Mouse (Mus musculus): ENCODE results near the gene Nrd1.

Nrd1 gene

DNA sequence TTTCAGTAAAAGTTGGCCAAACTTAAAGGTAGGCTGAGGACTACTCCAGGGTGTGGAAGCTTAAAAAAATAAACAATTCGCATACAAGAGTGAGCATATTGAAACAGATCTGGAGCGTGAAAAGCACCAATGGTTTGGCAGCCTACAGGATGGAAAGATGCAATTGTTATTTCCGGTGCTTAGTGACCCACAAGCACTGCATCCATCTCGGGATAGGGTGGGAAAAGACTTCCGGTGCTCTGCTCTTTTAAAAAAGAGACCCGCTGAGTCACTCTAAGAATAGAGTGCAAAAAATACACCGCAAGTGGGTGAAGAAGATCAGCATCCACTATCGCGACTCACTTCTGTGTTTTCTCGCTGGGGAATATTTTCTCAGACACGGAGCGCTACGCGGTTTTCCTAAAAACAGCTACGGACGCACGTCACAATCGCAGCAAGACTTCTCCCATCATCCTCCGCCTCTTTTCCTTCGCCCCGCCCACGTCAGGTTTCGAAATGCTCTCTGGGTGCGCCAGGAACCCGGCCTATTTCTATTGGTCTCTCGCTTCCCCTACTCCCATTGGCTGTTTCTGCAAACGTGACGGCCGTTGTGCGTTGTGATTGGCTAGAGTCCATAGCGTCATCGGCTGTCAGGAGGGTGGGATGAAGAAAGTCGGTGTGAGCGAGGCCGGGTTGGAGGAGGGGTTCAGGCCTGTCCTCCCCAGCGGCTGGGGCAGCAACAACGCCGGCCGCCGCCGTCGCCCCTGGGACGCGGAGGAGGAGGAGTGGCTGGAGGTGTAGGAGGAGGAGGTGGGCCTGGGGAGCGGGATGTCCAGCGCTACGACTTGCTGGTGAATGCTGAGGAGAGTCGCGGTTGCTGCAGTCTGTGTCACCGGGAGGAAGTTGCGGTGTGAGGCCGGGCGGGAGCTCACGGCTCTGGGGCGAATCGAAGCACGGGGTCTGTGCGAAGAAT lies at the start of gene Nrd1:
Gene Nrd1, plus strand, starts transcription at position 657 of the 952 bp plus-strand sequence.
- in situ Hi-C loops (cut with MseI, MboI): no loop called here

DNA sequence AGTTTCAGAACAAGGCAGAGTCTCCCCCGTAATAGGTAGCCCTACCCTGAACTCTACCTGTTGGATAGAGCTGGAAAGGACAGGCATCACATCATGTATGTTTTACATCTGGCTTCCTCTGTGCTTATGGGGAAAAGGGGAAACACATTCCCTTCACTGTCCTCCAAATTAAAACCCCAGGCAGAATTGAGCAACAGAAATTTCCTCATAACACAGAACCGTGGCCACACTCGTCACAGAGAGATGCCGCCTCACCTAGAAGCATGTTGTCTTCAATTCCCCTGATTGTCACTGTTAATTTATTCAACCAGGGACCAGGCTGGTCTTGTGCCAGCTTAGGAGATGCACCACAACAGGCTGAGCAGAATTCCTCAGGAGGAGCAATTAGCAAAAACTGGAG lies 48.8 kb upstream of the Nrd1 start:
- in situ Hi-C loops (cut with MseI, MboI): no loop called here

DNA sequence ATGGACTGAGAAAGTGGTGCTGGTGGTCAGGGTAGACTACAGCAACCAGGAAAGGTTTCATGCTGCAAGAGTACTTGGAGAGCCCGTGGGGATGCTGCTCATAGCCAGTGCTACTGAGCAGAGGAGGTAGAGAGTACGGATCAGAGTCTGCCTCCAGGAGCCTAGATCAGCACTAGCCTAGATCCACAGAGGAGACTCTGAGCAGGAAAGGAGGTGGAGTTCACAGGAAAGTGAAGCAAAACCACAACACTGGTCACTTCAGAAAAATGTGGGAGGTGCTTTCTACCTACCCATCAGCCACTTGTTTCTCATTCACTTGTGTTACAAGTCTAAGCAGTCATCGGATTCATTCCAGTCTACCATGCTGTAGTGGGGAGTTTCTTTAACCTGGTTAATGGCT lies 40.8 kb upstream of the Nrd1 start:
- in situ Hi-C loops (cut with MseI, MboI): no loop called here

DNA sequence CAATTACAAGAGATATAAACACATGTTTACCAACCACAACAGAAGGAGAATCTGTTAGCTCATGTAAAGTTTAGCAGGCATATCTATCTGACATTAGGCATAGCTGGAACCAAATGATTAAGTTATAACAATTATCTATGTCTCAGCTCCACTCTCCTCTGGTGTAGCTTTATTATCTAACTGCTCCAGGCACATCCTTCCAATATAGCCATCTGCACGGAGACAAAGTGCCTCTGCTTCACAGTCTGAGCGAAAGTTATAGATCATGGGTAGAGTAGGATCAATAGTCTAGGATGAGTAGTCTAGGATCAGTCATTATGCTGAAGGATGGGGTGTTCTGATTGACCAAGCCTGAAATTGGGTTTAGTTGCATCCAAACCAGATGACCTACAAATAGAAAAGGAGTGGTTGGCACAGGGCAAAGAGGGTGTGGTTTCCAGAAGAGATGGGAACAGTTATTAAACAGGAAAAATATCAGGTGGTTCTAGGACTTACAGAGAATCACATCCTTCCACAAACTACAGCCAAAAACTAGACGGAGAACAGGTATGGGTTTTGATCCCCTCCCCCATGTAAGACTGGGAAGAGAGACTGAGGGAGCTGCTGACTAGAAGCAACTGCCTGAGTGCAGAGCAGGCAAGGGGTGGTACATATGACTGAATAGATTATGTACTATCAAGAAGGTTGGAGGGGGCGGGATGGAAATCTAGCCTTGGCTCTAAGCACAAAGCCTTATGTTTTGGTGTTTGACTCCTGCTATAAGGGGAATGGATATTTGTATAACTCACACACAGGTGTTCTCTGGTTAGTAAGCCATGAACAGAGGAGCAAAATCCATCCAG lies 39.6 kb upstream of the Nrd1 start:
- in situ Hi-C loops (cut with MseI, MboI): no loop called here

DNA sequence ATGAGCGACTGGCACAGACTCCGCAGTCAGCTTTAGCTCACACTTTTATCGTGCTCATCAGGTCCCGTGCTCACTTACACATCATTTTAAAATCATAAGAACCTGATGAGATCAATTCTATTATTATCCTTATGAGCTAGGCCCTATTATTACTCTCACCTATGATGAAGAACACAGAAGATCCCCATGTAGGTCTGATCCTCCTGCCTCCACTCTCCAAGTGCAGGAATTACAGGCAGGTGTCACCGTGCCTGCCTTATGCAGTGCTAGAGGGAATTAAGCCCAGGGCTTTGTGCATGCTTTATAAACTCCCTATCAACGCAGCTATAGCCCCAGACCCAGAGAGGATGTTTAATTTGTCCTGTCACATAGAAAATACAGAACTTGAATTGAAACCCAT lies 37.4 kb upstream of the Nrd1 start:
- in situ Hi-C loops (cut with MseI, MboI): no loop called here

DNA sequence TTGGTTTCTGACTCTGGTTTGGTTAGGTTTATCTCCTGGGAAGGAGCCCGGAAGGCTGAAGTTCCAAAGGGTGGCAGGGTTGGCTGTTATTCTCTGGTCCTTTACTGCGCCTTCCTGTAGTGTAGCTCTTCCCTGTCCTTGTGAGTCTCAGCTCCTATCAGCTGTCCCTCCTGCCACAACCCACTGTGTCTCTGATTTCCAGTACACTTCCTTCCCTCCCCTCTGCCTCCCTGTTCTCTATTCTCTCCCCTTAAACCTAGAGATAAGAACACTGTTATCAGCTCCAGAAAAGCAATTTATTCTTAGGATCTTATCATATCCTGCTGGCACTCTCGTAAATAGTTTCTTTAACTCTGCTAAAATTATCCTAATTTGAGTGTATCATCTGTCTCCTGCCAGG lies 30.9 kb upstream of the Nrd1 start:
- in situ Hi-C loops (cut with MseI, MboI): no loop called here

DNA sequence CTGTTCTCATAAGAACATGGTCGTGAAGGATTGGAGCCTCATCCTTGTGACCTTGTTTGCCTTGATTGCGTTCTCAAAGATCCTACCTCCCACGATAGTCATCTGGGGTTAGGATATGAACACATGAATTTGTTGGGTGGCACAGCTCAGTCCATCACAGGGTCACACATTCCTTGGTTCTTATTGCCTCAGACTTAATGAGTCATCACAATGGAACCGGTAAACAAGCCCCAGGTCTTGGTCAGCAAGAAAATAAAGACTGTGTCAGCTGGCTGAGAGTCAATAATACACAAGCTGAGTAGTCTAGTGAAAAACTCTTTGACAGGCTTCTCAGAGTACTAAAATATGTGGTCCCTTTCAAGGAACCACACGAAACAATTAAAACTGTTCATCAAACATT lies 29.4 kb upstream of the Nrd1 start:
- in situ Hi-C loops (cut with MseI, MboI): no loop called here

DNA sequence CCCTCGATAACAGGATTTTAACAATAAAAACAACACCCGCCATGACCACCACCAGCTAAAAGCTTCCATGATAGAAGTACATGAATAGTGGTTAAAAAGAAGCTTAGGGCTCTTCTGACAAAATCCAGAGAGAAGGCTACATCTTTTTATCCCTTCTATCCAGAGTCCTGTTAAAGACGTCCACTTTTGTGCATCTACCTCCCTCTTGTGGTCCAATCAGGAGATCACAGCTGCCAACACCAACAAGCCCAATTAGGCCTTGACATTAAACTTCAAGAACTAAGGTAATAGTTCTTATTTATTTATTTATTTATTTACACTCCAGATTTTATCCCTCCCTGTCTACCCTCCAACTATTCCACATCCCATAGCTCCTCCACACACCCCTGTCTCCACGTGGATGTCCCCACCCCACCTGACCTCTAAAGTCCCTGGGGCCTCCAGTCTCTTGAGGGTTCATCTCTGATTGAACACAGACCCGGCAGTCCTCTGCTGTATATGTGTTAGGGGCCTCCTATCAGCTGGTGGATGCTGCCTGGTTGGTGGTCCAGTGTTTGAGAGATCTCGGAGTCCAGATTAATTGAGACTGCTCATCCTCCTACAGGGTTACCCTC lies 23.9 kb upstream of the Nrd1 start:
- in situ Hi-C loops (cut with MseI, MboI): loop anchor here (5.0 kb wide), 1 partner anchor 104 kb away; no protein-coding TSS in a partner anchor

DNA sequence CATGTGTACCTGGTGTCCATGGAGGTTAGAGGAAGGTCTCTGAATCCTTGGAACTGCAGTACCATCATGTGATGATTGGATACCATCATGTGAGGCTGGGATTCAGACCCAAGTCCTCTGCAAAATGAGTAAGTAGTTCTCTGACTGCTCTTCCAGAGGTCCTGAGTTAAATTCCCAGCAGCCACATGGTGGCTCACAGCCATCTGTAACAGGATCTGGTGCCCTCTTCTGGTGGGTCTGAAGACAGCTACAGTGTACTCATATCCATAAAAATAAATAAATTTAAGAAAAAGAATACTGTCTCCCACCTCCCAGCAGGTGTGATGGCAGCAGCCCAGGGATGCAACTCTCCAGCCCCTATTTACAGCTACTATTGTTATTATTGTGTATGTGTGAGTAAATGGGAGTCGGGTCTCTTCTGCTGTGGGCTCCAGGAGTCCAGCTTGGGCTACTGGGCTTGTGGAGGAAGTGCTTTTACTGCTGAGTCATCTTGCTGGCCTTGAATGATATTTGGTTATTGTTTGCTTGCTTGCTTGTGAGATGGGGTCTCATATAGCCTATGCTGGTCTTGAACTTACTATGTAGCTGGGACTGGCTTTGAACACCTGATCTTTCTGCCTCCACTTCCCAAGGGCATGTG lies 13.5 kb upstream of the Nrd1 start:
- in situ Hi-C loops (cut with MseI, MboI): no loop called here

DNA sequence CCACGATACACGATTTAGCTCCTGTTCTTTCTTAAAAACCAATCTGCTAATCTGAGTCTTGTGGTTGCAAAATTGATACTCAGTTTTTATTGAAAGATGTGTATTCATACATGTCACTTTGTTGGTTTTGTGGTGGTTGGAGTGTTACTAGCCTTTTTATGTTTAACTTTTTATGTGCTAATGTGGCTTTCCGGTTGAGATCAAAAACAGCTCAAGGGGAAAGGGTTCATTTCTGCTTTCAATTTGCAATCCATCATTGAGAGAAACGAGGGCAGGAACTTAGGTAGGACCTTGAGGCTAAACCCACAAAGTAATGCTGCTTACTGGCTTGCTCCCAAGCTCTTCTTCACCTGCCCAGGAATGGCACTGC lies 13.0 kb upstream of the Nrd1 start:
- in situ Hi-C loops (cut with MseI, MboI): no loop called here

DNA sequence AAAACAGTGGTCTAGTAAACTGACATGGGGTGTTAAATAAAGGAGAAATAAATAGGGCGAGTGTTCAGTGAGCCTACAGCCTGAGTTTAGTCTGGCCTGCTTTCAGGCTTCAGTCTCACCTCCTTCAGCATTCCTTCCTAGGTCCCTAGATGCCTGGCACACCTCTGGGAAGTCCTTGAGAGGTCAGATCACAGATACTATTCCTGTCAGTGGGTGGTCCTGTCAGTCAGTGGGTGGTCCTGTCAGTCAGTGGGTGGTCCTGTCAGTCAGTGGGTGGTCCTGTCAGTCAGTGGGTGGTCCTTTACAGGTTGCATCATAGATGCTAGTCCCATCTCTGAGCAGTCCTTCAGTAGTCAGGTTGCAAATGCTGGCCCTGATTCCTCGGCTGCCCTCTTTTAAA lies 11.0 kb upstream of the Nrd1 start:
- in situ Hi-C loops (cut with MseI, MboI): no loop called here

DNA sequence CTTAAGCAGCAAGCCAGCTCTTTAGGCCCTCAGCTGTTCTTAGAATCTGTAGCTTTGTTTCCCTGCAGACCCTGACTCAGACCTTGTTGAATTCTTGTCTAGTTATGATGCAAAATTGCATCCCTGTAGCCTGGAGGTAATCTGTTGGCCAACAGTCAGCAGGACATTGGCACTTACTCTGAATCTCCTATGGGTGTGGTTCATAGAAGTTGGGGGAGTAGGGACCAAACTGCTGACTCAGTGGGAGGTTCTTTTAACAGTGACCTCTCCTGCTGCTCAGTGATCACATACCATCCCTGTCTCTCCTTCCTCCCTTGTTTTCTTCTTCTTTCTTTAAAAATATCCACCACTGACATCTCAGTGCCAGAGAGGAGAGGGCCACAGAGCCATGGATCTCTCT lies 10.4 kb upstream of the Nrd1 start:
- in situ Hi-C loops (cut with MseI, MboI): no loop called here

DNA sequence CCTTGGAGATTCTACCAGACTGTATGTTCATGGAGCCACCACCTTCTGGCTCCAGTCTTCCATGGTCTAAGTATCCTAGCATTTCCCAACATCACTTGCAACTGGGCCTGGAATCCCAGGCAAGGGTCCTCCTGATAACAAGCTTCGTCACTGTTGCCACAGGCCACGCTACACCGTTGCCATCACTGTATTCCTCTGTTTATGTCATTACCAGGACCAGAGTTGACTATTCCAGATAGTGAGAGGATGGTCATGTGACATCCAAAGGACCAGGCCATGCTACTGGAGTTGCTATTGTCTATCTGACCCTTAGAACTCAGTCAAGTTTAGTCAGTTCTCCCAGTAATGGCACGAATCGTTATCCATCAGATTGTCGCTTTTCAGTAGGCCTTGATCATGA lies 9.9 kb upstream of the Nrd1 start:
- in situ Hi-C loops (cut with MseI, MboI): no loop called here

DNA sequence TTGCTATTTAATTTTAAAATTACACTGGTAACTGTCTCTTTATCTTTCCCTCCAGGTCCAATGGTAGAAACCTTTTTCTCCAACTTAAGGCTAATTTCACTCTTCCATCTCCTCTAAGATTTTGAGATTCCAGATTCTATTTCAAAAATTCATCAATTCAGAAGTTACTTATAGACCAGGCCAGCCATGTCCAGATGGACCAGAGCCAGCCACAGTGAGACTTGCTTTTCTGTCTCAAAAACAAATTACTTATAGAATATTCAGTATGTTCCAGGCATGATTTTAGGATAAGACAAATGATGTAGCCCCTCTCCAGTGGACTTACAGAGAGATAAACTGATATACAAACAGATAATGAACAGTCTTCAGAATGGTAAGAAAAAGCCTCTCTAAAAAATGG lies 8.6 kb upstream of the Nrd1 start:
- in situ Hi-C loops (cut with MseI, MboI): no loop called here

DNA sequence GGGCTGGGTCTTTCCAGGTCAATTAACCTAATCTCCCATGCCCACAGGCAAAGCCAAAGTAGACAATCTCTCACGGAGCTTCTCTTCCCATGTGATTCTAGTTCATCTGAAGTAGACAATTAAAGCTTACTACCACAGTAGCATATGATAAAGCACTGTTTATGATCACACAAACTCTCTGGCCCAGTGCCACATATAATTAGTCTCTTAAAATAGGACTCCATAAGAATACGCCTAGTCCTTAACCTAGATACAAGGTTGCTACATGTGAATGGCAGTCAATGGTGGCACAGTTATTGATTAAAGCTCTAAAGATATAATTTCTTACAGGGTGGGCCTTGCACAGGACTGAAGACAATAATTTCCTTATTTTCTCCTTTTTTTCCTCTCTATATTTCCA lies 7.5 kb upstream of the Nrd1 start:
- in situ Hi-C loops (cut with MseI, MboI): no loop called here

DNA sequence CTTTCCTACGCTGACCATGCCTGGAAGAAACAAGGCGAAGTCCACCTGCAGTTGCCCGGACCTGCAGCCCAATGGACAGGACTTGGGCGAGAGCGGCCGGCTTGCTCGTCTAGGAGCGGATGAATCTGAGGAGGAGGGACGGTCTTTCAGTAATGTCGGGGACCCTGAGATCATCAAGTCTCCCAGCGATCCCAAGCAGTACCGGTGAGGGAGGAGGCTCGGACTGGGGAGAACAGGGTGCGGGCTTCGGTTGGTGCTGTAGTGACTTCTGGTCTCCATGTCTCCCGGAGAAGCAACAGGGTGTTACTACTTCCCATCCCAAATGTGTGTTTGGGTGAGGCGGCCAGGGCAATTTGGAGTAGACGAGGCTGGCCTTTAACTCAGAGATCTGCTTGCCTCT lies 506 bp downstream of the Nrd1 start:
- in situ Hi-C loops (cut with MseI, MboI): no loop called here

DNA sequence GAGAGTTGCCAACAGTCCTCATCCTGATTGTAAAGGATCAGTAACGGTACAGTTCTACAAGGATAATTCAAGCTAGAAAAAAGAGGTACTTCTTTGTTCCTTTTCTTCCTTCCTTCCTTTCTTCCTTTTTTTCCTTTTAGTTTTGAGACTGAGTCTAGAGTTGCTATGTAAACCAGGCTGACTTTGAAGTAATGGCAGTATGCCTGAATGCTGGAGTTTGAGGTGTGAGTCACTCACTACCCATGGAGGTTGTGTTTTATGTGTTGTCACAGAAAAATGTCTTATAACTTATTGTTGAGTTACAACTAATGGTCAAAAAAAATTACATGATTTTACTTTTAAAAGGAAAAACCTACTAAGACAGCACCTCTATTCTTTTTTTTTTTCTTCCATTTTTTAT lies 7.6 kb downstream of the Nrd1 start:
- in situ Hi-C loops (cut with MseI, MboI): no loop called here

DNA sequence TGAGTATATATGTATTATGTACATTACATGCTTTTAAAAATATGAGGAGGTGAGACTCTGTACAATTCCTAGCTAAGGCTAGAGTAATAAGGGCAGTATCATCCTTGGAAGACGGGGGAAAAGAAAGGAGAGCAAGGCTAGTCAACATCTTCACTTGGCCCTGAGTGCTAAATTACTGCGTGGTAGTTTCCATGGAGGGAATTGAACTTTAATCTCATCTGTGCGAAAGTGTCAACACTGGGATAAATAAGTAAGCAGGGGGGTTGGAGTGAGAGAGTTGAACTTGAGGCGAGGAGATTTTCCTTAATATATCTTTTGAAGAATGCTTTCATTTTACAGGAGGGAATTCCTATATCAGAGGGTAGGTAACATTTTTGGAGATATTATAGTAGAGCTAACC lies 13.6 kb downstream of the Nrd1 start:
- in situ Hi-C loops (cut with MseI, MboI): no loop called here

DNA sequence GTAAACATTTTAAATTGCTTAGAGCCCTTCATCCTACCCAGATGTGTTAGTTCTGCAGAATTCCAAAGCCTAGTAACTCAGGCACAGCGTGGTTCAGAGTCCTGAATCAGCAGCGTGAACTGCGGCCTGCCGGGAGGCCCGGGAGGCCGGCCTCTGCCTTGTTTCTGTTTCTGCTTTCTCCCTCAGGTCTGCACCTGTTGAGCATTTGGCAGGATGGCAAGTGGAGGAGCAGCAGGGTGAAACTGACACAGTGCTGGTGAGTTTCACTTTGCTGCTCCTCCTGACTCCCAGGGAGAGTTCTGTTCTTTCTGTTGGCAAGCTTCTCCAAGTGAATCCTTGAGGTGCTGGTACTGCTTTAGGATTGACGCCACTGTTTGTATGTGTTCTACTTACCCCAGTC lies 17.0 kb downstream of the Nrd1 start:
- in situ Hi-C loops (cut with MseI, MboI): no loop called here

DNA sequence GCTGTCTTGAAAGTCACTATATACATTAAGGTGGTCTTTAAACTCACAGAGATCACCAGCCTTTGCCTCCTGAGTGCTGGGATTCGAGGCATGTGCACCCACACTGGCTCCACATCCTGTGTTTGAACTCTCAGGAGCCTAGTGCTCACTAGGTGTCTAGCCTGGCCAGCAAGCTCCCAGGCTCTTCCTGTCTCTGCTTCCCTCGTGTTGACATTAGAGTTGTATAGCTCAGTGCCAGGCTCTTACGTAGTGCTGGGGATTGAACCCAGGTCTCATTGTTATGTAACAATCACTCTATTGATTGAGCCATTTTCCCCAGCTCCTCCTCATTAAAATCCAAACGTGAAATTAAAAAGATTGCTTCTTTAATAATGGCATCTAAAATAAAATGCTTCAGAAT lies 18.8 kb downstream of the Nrd1 start:
- in situ Hi-C loops (cut with MseI, MboI): no loop called here

DNA sequence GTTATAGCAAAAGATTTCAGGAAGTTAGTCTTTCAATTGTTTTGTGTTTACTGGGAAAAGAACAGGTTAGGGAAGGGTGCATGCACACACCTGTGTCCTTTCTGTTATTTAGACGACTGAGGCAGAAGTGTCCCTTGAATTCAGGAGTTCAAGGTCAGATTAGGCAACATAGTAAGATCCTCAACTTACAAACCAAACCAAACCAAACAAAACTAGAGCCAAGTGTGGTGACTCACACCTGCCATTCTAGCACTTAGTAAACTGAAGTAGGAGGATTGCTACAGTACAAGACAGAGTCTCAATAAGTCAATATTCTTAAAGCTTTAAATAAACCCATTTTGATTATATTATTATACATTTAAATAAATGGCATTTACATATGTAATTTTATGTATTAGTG lies 21.5 kb downstream of the Nrd1 start:
- in situ Hi-C loops (cut with MseI, MboI): no loop called here

DNA sequence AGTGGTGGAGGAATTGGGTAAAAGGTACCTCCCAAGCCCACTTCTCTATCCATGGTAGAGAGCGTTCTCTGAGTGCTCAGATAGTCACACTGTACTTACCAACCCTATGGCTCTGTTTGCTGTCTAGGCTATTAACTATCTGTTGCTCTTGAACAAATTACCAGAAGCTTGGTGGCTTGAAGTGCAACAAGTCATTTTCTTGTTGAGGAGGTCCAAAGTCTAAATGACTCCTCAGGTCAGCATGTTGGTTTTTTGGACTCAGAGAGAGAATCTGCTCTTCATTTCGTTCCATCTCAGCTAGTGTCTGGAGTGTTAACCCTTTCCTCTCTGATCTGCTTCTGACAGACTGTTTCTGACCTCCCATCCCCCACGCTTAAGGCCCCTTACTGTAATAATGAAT lies 24.6 kb downstream of the Nrd1 start:
- in situ Hi-C loops (cut with MseI, MboI): no loop called here

Measured in mouse trophoblast stem cell (cell line).